Mouse (Mus musculus): ENCODE measurements around the gene Rsc1a1.

Rsc1a1 gene

GRCm38 (mm10) chr4:141685499-141685898 is at the start of gene Rsc1a1:
TSS of gene Rsc1a1 (minus strand) at chr4:141685599.
- no peak for DNase-seq

GRCm38 (mm10) chr4:141735206-141735560 is 49.8 kb upstream of the Rsc1a1 start:
- no peak for DNase-seq

GRCm38 (mm10) chr4:141734446-141735205 is 49.2 kb upstream of the Rsc1a1 start:
- DNase-seq = peak; percentile 86

GRCm38 (mm10) chr4:141731766-141732165 is 46.4 kb upstream of the Rsc1a1 start:
- DNase-seq = no peak

- no peak for DNase-seq
These were observed 45.0 kb upstream of the Rsc1a1 start for GRCm38 (mm10) chr4:141730401-141730800.

- no peak for DNase-seq
These were observed 43.9 kb upstream of the Rsc1a1 start for GRCm38 (mm10) chr4:141729266-141729665.

- DNase-seq = no peak
These were observed 40.3 kb upstream of the Rsc1a1 start for GRCm38 (mm10) chr4:141725738-141726137.

GRCm38 (mm10) chr4:141725277-141725676 is 39.9 kb upstream of the Rsc1a1 start:
- DNase-seq = no peak

GRCm38 (mm10) chr4:141724594-141724993 is 39.2 kb upstream of the Rsc1a1 start:
- no peak for DNase-seq

GRCm38 (mm10) chr4:141723673-141724068 is 38.3 kb upstream of the Rsc1a1 start:
- peak; percentile 10 for DNase-seq

- peak; percentile 89 for DNase-seq
These were observed 37.6 kb upstream of the Rsc1a1 start, which contains the start of gene Ddi2 for GRCm38 (mm10) chr4:141722731-141723672. TSS of gene Ddi2 (minus strand) at chr4:141723419.

GRCm38 (mm10) chr4:141721961-141722360 is 36.6 kb upstream of the Rsc1a1 start:
- DNase-seq = no peak

- no peak for DNase-seq
These were observed 35.5 kb upstream of the Rsc1a1 start for GRCm38 (mm10) chr4:141720761-141721523.

GRCm38 (mm10) chr4:141719304-141719703 is 33.9 kb upstream of the Rsc1a1 start:
- no peak for DNase-seq

GRCm38 (mm10) chr4:141717633-141718032 is 32.2 kb upstream of the Rsc1a1 start:
- no peak for DNase-seq

GRCm38 (mm10) chr4:141715027-141715426 is 29.6 kb upstream of the Rsc1a1 start:
- DNase-seq = no peak

GRCm38 (mm10) chr4:141713598-141714142 is 28.3 kb upstream of the Rsc1a1 start:
- no peak for DNase-seq

- DNase-seq = no peak
These were observed 25.9 kb upstream of the Rsc1a1 start for GRCm38 (mm10) chr4:141711250-141711649.

GRCm38 (mm10) chr4:141708971-141709370 is 23.6 kb upstream of the Rsc1a1 start:
- no peak for DNase-seq

GRCm38 (mm10) chr4:141708005-141708404 is 22.6 kb upstream of the Rsc1a1 start:
- DNase-seq = no peak

- peak; percentile 61 for DNase-seq
These were observed 19.9 kb upstream of the Rsc1a1 start for GRCm38 (mm10) chr4:141705331-141705730.

GRCm38 (mm10) chr4:141704625-141705024 is 19.2 kb upstream of the Rsc1a1 start:
- DNase-seq = no peak

- DNase-seq = no peak
These were observed 9.3 kb upstream of the Rsc1a1 start for GRCm38 (mm10) chr4:141694719-141695118.
